Mouse (Mus musculus) kidney, postnatal 10 days (tissue): ENCODE results near the gene Arl4c.
A peak's percentile ranks its signal among the peaks of the same experiment; 100 is the strongest.
"Not testable (repeated sequence)": the region's sequence is repeated elsewhere in the genome, so short reads cannot be mapped to it uniquely, and the experiment has no call there.

Experiments
- DNase-seq: peaks from one replicate; pipeline ENCODE4 v3.0.0; 2021; ENCODE audit warnings: mixed read lengths

Gene Arl4c

GRCm38 (mm10) chr1:88654521-88655472 lies 47.2 kb downstream of the Arl4c start:
- DNase-seq, result no peak

DNA sequence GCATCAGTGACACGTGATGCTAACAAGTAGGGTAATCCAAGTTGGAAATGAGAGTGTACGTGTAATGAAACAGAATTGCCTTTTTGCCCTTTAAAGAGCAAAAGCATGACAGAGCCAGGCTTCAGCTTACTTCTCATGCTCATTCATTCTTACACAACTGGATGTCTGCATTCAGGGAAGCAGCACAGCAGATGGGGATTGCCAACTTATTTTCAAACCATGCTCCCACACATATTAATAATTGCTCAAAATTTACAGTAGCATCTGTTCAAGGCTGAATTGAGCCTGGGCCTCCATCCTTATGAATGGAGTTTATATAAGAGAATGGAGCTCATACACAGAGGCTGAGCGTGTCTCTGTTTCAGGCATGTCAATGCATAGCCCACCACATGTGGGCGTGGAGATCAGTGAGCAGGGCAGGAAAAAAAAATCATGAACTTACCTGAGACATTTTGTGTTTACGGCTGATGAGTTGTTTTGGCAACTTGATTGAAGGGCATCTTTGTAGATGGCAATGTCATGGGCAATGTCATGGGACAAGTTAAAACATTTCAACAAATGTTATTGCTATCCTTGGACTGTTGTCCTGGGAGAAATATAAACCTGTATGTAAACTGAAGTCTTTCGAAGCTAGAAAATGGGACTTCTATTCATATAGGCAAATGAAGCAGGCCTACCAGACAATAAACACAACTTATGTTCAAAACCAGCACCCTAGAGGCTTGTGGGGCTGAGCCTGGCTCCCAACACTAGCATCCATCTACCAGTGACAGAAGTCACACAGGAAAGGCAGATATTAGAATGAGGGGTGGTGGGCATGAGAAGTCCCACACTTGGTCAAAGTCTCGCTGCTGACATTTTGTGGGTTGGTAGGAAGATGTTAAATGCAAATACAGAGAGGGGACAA lies 48.2 kb downstream of the Arl4c start:
- no peak for DNase-seq

- DNase-seq, result no peak
Observed at GRCm38 (mm10) chr1:88652682-88653081, 49.3 kb downstream of the Arl4c start.

GRCm38 (mm10) chr1:88651668-88652067 lies 50.4 kb downstream of the Arl4c start:
- DNase-seq, result no peak

GRCm38 (mm10) chr1:88648742-88649141 lies 53.3 kb downstream of the Arl4c start:
- DNase-seq, result no peak

GRCm38 (mm10) chr1:88645599-88646119 lies 56.4 kb downstream of the Arl4c start:
- DNase-seq, result no peak

DNA sequence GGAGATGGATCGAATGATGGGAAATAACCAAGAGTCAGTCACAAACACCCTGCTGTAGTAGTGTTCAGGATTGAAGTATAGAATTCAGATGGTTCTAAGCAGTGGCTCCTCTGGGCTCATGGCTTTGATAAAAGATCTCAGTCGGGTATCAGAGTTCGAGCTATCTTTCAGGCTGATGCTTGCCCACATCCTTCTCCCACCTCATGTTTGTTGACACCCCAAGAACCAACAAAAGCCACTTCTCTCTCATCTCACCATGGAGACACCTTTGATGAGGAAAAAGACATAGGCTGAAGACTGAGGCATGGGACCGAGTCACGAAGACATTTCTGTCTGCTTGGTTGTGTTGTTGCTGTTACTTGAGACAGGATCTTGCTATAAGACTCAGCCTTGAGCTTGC lies 57.6 kb downstream of the Arl4c start:
- DNase-seq, result no peak

DNA sequence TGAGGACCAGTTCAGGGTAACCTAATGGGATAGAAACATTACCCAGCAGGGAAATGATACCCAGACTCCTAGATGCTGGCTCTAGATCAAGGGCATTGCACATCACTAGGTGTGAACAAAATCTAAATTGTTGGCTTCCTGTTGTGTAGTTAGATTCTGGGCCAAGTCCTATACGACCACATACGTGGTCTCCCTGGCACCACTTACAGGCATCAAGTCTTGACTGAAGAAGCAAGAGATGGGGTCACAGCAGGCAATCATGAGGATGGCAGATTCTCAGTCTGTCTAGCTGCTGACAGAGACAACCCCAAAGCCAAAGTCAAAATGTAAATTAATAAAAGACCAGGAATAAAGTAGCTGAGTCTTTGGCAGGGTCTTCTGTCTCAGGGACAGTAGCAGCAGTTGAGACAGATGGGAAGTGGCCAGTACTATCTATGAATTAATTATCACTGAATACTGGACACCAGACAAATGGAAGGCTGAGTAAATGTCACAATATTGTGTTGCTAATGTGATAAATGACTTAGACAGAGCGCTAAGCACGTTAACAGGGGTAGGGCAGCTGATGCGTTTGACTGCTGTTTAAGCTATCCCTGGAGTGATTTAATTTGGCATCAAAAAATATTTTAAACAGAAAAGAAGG lies 58.7 kb downstream of the Arl4c start:
- no peak for DNase-seq

DNA sequence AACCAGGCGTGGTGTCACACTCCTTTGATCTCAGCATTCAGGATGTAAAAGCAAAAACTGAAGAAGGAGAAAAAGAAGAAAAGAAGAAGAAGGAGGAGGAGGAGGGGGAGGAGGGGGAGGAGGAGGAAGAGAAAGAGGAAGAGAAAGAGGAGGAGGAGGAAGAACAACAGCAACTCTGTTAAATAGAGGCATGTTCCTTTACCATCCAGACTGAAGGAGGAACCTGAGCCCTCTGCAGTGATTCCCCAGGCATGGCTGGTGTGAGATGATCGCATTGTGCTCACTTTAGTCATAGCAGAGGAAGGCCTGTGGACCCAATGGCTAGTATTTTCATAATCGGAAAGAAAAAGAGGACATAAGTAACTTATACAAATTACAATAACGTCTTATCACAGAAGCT lies 59.3 kb downstream of the Arl4c start:
- DNase-seq, result no peak

DNA sequence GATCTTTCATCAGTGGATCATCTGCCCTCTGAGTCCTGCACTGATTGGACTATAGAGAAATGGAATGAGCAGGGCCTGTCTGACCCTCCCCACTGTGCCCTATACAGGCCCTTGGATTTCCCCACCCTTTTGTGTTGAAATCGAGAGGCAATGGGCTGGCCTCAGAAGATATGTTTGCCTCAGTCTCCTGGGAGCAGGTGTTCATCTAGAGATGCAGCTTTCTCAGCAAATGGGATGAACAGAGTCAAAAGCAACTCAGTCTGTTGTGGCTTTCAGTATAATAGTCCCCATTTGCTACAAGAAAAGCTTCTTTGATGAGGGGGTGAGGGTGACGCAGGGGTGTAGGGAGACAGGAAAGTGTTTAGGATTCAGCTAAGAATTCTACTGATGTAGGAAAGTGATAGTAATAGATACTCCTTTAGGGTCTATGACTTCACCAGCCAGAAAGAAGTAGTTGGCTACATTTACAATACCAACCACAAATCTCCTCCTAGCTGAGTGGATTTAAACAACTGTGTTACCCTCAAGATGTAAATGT lies 60.3 kb downstream of the Arl4c start:
- DNase-seq, result no peak

DNA sequence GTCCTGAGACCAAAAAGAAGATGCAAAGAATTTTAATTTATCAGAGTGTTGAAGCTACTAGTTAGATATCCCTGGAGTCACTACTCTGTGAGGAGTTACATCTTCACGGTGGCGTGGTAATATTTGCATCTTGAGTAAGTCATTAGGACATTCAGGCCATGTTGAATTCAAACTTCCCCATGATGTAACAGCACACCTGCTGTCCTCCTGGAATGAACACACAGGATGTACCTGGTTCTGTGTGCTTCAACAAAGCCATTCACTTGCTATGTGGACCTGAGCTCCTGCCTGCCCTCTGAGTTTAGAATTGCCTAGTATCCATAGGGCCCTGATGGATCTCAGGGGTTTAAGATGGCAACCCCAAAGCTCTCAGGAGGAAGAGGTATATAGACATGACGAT lies 60.8 kb downstream of the Arl4c start:
- no peak for DNase-seq

DNA sequence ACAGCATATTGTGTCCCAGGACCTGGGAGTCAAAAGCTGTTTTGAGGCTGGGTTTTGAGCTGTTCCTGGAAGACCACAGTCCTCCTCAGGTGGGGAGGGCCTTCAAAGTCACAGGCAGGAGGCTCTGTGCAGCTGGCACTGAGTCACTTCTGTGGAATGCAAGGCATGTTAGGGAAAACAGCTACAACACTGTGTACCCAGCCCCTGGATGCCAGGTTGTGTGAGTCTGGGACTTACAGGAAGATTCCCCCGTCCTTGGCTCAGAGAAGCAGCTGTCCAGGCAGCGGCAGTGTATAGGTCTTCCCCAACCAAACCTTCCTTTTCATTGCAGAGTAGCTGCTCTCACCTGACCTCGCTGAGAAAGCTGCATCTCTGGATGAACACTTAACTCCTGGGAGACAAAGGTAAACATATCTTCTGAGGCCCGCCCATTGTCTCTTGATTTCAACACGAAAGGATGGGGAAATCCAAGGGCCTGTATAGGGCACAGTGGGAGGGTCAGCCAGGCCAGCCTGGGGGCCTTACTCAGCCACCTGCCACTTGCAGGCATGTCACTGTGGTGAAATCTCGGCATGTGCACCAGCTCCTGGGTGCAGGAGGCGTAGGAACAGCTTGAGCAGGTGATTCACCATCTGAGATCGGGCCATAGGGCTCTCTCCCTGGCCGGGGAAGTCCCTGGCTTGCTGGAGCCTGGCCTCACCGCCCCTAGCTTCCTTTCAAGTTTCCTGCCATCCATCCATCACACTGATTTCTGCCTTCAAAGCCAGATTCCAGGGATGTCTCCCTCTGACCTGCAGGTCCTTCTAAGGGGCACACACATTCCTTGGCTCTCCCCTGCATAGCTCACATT lies 62.4 kb downstream of the Arl4c start:
- DNase-seq, result peak; percentile 58

- peak; percentile 39 for DNase-seq
Observed at GRCm38 (mm10) chr1:88638622-88639021, 63.4 kb downstream of the Arl4c start.

GRCm38 (mm10) chr1:88636579-88637161 lies 65.4 kb downstream of the Arl4c start:
- not testable (repeated sequence) for DNase-seq

DNA sequence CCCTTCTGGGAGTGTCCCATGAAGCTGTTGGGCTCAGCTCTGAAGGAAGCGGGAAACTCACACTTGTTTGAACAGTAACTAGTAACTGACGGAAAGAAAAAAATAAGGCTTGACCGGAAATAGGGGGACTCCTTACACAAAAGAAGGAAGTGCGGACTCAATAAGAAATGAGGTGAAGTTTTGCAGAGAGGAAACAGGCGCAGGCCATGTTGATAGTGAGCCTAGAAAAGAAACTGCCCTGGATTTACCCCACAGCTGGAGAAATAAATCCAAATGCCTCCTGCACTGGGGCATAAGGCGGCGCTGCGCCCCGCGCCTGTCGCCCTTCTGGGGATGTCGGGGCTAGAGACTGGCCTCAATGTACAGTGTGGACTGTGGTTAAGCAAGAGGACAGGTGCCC lies 66.4 kb downstream of the Arl4c start:
- DNase-seq, result no peak

- no peak for DNase-seq
Observed at GRCm38 (mm10) chr1:88632851-88633250, 69.2 kb downstream of the Arl4c start.

GRCm38 (mm10) chr1:88629966-88630488 lies 72.0 kb downstream of the Arl4c start:
- DNase-seq, result no peak

- peak; percentile 56 for DNase-seq
Observed at GRCm38 (mm10) chr1:88625190-88625589, 76.8 kb downstream of the Arl4c start.

DNA sequence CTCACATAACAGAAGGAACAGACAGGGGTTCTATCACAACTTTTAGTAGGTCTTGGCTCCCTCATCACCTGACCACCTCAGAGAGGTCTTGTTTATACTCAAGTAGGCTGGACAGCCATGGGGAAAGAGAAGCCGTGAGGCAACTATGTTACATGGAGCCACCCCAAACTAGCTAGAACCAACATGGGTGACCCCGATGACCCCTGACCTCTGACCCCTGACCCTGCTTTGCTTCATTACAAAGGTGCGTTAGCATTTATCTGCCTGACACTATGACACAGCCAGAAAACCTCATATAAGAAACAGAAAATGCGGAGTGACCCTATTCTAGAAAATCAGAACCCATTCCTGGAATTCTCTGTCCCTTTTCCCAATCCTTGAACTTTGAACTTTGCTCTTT lies 77.6 kb downstream of the Arl4c start:
- DNase-seq, result peak; percentile 38

GRCm38 (mm10) chr1:88623541-88624115 lies 78.4 kb downstream of the Arl4c start:
- DNase-seq, result no peak
